Mouse (Mus musculus) pancreas, adult 10 weeks (tissue): ENCODE data around the gene Cetn4. TPM values are rescaled to one million over a fixed set of nuclear protein-coding genes. Genes with fewer than 3 reads are reported as not detected.

Source experiments
- polyA plus RNA-seq: library from polyadenylated mRNA; stranded (reverse); fragments of 350-450 nt; fragmentation: Illumina TruSeq; extraction: RNeasy Lipid Tissue Mini Kit (QIAGEN cat#74804); gene quantifications from one replicate; pipeline ENCODE4 v1.2.3, GENCODE M21; 2015; ENCODE audit warnings: low read depth, low replicate concordance; ENCODE audit not compliant: insufficient read depth

Gene Cetn4
- not detected for polyA plus RNA-seq

DNA sequence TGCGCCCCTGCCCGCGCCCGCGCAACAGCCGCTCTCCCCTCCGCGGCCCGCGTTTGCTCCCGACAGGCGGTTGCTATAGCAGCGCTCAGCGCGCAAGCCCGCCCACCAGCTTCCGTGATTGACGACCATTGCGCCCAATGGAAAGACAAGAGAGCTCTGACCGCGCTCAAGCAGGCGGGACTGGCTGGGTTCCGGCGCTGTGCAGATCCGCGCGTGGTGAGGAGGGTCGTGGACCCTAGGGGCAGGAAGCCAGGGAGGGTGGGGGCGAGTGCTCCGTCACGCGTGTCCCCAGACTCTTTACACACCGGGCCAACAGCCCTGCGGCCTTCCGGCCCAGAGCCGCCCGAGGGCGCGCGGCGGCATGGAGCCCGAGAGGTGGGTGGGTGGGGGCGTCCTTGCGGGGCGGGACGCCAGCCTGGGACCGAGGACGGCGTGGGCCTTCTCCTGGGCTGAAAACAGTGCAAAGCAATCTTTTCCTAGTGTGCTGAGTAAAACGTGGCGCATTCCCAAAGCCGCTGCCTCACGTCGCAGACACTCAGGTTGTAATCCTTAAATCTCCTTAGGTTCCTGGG lies at the start of gene Cetn4, which contains the start of gene Bbs12:
Gene Cetn4 (minus strand): TSS at position 339 of the 572 bp plus-strand sequence.
Gene Bbs12 (plus strand): TSS at position 185 of the 572 bp plus-strand sequence.

DNA sequence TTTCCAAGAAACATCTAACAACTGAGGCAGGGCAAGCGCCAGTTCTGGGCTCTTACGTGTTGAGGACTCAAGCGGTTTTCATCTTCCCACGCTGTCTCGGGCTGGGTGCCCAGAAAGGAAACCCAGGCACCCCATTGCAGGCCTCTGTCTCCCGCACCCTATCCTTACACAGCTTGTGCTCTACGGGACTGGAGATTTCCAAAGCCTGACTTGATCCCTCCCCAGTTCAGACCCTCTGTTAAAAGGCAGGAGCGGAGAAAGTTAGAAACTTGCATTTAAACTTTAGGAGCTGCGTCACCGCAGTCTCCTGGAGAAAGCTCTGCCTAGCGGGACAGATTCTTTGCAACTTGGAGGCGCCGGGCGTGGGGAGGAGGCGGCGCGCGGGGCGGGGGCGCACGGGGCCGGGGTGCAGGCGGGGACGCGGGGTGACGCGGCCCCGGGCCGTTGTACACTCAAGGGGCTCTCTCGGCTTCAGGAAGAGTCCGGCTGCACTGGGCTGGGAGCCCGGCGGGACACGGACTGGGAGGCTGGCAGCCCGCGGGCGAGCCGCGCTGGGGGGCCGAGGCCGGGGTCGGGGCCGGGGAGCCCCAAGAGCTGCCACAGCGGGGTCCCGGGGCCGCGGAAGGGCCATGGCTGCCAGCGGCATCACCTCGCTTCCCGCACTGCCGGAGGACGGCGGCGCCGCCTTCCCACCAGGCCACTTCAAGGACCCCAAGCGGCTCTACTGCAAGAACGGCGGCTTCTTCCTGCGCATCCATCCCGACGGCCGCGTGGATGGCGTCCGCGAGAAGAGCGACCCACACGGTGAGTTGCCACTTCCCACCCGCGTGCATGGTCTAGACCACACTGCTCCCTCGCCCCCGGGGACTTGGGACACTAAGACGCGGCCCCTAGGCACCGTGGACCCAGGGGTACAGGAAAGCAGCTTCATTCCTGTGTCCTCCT lies 36.0 kb upstream of the Cetn4 start, which contains the start of gene Fgf2:
Gene Fgf2 (plus strand): TSS at position 126 of the 945 bp plus-strand sequence.

Other genes with a start within 250 kb of the Cetn4 start
- not detected for gene Adad1, start 249.2 kb downstream of the Cetn4 start, polyA plus RNA-seq
- gene Il2, start 186.7 kb downstream of the Cetn4 start, polyA plus RNA-seq = not detected
- gene Il21, start 80.1 kb downstream of the Cetn4 start, polyA plus RNA-seq = not detected
- gene Bbs12, start 154 bp downstream of the Cetn4 start, polyA plus RNA-seq = 1.8 TPM
- gene Fgf2, start 35.6 kb upstream of the Cetn4 start, polyA plus RNA-seq = 6.4 TPM
- 1.2 TPM for gene Spata5, start 107.2 kb upstream of the Cetn4 start, polyA plus RNA-seq
- not detected for gene Nudt6, start 107.5 kb upstream of the Cetn4 start, polyA plus RNA-seq